Mouse (Mus musculus): ENCODE results near the gene Wipf1.

Wipf1 gene

GRCm38 (mm10) chr2:73540450-73541162 lies 11.1 kb upstream of the Wipf1 start:
- no peak for DNase-seq (ENCODE audit: low read depth, low spot score)

- DNase-seq (ENCODE audit: low read depth, low spot score), result no peak
Measured at GRCm38 (mm10) chr2:73539697-73540096, 10.2 kb upstream of the Wipf1 start.

- DNase-seq (ENCODE audit: low read depth, low spot score), result no peak
Measured at GRCm38 (mm10) chr2:73539141-73539540, 9.6 kb upstream of the Wipf1 start.

DNA sequence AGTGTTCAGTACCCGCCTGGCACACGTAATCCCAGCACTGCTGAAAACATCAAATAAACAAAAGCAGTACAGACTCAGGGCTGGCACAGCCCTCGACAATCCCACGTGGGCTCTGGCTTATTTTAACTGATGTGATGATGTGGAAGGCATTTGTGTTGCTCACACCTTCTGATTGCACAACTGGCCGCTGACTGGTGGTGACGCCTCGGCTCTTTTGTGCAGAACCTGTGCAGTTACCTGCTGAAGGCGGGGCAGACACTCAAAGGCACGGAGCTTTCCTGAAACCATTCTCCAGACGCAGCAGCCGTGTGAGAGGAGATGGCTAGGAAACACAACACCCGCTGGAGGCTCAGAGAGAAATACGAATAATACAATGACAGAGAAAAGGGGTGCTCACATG lies 9.1 kb upstream of the Wipf1 start:
- DNase-seq (ENCODE audit: low read depth, low spot score), result no peak

GRCm38 (mm10) chr2:73536091-73536783 lies 6.7 kb upstream of the Wipf1 start:
- no peak for DNase-seq (ENCODE audit: low read depth, low spot score)

- DNase-seq (ENCODE audit: low read depth, low spot score), result no peak
Measured at GRCm38 (mm10) chr2:73534720-73535119, 5.2 kb upstream of the Wipf1 start.

DNA sequence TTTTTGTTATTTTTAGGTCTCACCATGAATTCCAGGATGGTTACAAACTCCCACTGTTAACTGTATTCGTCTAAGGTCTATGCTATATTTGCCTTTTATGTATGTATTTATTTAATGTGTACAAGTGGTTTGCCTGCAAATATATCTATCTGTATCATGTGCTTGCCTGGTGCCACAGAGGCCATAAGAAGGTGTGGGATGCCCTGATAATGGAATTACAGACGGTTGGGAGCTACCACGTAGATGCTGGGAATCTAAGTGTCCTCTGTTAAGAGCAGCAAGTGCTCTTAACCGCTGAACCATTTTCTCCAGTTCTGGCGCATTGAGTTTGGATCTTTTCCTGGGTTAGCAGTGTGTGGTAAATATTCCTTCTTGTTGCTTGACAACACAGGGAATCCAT lies 953 bp upstream of the Wipf1 start:
- no peak for DNase-seq (ENCODE audit: low read depth, low spot score)

DNA sequence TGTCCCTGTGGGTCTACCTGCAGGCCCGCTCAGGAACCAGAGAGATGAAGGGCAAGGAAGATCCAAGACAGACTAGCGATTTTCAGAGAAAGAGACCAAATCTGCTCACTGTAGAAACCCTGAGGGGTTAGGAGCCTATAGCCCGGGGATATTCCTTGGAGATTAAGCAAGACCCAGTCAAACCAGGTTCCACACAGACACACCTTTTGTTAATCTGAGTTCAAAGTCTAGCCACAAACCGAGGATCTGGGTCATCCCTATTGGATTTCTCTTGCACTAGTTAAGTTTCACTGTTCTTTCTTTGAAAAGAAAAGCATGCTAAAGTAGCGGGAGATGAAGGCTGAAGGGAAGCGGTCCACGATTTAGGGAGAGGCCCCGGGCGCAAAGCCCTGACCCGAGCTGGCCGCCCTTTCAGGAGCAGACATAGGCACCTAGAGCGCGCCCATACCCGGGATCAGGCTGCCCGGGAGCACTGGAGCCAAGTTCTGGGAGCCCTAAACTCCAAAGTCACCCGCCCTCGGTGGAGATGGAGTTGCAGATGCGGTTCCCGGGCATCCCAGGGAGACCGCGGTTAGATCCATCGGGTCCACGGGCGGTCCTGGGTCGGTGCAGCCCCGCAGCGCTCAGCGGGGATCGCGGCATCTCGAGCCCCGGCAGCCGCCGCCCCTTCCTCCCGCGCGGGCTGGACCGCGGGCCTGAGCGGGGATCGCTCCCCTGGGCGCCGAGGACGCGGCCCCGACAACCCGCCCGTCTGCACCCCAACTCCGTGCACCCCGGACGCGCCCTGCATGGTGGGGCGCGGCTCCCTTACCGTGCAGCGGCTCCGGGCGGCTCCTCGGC lies 798 bp downstream of the Wipf1 start:
- no peak for DNase-seq (ENCODE audit: low read depth, low spot score)

DNA sequence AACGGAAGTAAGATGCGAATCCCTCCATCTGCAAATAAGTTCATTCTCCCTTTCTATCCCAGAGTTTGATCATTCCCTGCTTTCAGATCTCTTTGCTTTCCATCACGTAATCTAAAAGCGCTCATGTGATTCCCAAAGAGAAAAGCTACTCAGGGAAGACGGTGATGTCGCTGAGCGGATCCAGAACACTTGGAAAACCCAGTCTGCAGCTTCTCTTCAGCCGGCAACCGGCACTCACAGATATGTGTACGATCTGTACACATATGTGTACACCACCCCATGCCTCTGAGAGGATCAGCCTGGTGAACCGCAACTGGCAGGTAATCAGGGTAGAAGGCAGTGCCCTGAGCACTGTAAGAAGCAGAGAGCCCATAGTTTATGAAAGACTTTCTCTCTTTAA lies 1.6 kb downstream of the Wipf1 start:
- DNase-seq (ENCODE audit: low read depth, low spot score), result no peak

- no peak for DNase-seq (ENCODE audit: low read depth, low spot score)
Measured at GRCm38 (mm10) chr2:73526691-73527090, 2.8 kb downstream of the Wipf1 start.

DNA sequence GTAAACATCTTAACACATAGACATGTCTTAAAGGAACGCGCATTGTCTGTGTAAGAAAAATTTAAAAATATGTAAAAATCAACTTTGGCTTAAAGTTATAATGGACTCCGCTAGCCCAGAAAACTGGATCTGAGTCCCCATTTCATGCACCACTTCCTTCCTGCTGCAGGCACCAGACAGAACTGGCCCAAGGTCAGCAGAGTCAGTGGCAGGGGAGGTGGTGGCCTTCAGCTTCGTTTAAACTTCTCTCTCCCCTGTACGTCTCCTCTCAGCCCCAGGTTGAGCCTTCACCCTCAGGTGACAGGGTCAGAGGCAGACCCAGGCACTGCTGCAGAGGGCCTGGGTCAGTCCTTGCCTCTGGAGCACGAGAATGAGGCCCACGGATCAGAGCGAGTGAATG lies 6.6 kb downstream of the Wipf1 start:
- no peak for DNase-seq (ENCODE audit: low read depth, low spot score)

- no peak for DNase-seq (ENCODE audit: low read depth, low spot score)
Measured at GRCm38 (mm10) chr2:73522336-73522735, 7.2 kb downstream of the Wipf1 start.

GRCm38 (mm10) chr2:73521737-73522136 lies 7.8 kb downstream of the Wipf1 start:
- DNase-seq (ENCODE audit: low read depth, low spot score), result no peak

DNA sequence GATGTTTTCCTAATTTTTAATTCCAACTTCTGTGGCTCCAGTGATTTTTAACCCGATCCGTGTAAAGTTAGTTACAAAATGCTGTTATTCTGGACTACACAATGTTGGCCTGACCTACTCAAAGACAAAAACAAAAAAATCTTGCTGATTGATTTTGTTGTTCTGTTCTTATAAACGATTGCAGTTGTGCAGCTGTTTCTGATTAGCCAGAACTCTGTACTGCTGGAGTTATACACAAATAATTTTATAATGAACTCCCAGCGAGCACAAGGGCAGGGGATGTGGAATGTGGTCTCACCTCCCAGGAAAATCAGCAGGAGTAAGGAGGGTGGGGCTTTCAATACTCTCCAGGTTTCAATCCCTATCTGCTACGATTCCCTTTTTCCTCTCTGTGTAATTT lies 10.6 kb downstream of the Wipf1 start:
- no peak for DNase-seq (ENCODE audit: low read depth, low spot score)

GRCm38 (mm10) chr2:73518311-73518710 lies 11.2 kb downstream of the Wipf1 start:
- DNase-seq (ENCODE audit: low read depth, low spot score), result no peak

- no peak for DNase-seq (ENCODE audit: low read depth, low spot score)
Measured at GRCm38 (mm10) chr2:73514178-73514577, 15.4 kb downstream of the Wipf1 start.

DNA sequence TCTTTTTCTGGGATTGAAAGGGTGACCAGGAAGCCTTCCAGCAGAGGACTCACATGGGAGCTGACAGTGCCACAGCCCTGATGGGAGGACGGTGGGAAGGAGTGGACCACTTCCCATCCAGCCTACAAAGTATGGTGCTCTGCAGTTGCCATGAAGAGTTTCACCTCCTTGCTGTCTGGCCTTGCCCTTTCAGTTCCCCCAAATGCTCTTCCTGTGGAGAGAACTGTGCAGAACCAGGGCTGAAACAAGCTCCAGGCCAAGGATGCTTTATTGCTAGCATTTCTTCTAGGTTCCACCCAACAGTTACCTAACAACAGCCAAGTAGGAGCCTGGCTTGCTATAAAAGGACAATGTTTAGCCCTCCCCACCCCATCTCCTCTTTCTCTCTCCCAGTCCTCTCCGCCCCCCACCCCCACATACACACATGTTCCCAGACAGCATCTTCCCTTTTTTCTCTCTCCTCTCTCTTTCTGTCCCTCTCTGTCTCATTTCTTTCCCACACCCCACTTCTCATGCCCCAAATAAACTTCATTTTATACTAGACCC lies 16.3 kb downstream of the Wipf1 start:
- no peak for DNase-seq (ENCODE audit: low read depth, low spot score)

GRCm38 (mm10) chr2:73512044-73512443 lies 17.5 kb downstream of the Wipf1 start:
- no peak for DNase-seq (ENCODE audit: low read depth, low spot score)

GRCm38 (mm10) chr2:73510731-73511360 lies 18.7 kb downstream of the Wipf1 start:
- DNase-seq (ENCODE audit: low read depth, low spot score), result no peak

DNA sequence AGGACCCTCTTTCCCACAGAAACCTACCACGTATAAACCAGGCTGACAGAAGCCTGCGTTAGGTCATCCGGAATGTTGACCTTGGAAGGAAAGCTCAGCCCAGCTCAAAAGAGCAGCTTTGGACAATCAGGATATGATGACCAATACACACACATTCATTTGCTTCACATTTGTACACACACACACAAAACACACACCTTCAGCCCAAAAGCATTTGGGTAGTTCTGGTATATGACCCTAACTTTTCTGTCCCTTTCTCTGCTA lies 19.6 kb downstream of the Wipf1 start:
- no peak for DNase-seq (ENCODE audit: low read depth, low spot score)

- no peak for DNase-seq (ENCODE audit: low read depth, low spot score)
Measured at GRCm38 (mm10) chr2:73509248-73510024, 20.1 kb downstream of the Wipf1 start.

Measured in embryo, embryonic 11.5 days (tissue).